Mouse (Mus musculus): ENCODE measurements around the gene Gm1043.

The Gm1043 gene

DNA sequence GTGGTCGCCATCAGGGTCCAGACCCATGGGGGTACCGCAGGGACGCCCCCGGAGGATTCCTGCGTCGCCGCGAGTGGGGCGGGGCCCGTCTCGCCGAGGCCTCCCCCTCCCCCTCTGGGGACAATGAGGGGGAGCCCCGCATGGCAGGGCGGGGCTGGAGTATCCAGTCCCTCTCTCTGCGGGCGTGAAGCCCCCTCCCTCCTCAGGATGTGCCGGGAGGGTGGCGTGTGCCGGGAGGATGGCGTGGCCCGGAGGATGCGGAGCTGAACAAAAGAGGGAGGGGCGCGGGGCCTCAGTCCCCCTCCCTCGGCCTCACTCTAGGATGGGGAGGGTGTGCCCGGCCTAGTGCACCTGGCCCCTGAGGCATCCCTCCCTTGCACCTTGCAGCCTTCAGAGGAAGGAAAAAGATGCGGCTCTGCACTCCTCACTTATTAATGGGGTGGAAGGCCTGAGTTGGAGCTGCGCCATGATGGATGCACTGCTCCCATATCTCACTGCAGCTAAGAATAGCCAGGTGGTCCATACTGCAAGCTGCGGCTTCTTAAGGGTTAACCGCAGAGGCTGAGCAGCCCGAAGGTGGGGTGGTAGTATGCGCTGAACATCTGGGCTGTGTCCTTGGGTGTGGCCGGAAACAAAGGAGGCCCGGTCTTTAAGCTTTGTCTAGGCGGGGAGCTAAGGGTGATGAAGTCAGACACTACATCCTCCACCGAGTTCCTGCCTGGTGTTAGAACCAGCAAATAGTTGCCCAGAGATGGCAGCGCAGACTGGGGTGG lies 161.2 kb downstream of the Gm1043 start:
- no peak for DNase-seq

DNA sequence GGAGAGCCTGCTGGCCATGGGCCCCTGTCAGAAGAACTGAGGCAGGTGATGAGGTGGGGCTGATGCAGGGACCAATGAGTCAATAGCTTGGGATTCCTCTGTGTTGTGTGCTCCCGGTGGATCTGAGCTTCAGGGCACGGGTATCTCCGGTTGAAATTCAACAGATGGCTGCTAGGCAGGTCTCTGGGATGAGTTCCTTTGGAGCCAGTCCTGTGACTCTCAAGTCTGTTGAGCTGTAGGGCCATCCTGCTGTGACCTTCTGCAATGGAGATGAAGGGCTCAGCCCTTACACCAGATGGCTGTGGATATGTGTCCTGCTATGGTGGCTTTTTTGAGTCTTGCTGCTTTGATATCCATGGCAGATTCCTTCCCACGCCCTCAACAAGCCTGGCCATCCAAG lies 162.3 kb downstream of the Gm1043 start:
- no peak for DNase-seq

DNA sequence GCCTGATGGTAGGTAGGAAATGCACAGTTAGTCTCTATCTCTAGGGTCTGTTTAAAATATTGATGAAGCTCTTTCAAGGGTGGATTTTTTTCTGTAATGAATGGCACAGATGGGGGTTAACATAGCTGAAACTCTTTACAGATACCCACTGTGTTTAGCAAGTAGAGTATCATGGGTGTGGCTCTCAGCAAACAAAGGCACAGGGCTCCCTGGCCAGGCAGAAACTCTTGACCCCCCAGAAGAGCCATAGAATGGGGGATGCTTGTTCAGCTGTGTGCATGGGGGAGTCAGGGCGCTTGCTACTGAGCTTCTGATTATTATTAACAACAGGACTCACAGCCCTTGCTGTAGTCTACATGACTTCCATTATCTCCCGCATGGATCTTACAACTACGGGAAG lies 163.7 kb downstream of the Gm1043 start:
- no peak for DNase-seq

DNA sequence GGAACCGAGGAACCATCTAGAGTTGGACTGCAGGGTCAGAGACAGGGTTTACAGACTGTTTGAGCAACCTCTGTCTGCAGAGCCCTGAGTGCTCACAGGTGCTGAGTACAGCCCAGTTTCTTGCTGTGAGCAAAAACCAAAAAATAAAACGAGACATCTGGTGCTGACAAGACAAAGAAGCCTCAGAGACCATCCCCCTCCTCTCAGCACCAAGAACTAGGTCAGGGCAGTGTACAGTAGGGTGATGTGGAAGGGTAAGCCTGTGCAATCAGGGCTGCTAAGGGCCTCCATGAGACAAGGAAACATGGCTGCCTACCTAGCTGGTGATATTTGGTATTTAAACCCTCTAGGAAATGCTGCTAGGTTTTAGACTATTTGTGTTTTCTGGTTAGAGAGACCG lies 166.4 kb downstream of the Gm1043 start:
- no peak for DNase-seq

DNA sequence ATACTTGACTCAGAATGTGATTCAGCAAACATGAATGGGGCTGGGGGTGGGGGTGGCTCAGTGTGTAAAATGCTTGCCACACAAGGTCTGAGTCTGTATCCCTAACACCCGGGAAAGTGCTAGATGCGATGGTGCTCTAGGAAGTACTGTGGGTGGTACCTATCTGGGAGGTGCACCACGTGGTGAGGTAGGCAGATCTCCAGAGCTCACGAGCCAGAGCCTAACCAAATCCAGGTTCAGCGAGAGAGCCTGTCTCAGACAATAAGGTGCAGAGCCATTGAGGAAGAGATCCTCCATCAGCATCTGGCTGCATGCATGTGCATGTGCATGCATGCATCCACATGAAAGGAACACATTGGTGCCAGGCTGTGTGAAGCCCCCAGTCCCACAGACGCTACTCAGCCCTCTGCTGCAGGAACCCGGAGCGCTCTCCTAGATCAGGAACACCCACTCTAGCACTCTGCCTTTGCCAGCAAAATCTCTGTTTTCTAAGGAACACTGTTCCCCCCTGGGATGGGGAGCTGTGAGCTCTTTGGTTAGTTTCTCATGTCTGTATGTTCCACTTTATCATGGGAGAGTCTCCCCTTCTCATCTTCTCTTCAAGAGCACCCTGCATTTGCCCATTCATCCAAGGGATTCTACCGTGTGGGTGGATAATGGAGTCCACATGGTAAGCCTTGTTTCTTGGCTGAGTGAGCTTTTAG lies 167.1 kb downstream of the Gm1043 start:
- no peak for DNase-seq

DNA sequence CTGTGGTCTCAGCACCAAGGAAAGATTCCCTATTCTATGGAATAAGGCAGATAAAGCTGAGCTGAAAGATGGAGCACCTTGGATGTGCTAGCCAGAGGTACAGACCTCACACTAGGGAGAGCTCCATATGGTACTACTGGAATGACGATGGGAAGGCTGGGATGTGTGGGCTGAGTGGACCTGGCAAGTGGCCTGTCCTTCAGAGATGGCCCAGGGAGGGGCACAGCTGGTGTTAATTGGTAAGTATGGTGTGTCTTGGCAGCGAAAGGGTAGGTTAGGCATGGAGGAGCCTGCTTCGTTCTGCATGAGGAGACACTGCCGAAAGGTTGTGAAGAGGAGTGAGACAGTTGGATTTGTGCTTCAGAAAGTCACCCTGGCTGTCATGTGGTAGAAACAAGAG lies 169.4 kb downstream of the Gm1043 start:
- no peak for DNase-seq

DNA sequence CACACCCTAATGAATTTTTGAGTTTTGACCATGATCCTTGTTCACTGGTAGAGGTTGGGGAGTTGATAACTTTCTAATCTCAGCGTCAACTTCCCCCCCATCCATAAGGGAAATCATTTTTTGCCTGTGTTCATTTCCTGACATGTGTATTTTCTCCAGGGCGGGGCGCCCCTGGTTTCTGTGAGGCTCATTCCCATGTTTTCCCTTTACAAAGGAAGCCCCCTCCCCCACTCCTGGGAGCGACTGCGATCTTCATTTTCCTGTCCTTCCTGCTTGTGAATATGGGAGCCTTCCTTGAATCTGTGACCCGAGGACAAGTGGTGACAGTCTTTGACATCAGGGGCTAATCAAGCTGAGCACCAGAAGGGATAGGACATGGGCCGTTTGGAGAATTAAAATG lies 171.7 kb downstream of the Gm1043 start:
- no peak for DNase-seq

DNA sequence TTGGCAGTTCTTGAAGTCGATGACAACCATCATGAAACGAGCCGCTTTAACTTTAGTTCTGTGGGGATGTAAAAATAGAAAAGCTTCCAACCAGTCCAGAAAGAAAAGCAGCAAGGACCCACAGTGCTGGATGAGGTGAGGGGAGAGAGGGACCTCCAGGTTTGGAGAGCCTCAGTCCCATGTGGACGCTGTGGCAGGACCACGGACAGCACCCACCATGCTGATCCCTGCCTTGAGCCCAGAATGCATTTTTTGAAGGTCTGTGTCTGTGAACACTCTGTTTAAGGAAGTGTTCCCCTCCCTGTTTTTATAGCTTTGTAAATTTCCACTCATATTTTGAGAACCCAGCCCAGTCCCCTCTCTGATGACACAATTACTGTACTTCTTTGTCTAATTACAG lies 172.1 kb downstream of the Gm1043 start:
- peak; percentile 9 for DNase-seq

DNA sequence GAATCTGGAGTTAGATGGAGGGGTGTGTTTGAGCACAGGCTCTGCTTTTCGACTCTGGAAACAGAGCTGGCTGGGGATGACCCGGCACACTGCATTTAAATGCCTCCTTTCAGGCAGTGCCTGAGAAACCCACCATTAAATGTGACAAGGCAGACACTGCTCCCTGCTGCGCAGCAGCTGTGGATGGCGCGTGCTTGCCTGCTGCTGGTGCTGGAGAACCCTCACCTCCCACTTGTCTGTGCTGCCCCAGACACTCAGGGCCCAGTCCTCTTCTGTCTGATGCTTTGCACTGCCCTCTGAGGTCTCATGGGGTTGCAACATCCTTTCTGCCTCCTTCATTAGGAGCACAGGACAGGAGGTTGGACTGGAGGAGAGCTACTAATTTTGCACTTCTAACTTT lies 176.6 kb downstream of the Gm1043 start:
- no peak for DNase-seq

DNA sequence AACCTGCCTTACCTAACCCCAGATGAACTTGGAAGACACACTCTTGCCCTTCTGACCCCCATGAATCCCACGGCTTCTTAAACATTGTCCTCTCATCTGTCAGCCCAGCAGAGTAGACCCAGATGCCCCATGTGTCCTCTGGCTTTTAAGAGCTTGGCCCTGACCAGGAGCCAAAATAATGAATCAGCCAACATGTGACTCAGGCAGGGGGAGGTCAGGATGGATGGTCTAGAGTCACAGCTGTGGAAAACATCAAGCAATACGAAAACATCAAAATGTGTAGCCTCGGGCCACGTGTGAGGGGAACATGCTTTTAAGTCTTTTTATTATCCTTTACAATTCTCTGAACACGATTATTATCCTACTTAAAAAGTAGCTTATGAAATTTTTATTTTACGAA lies 178.6 kb downstream of the Gm1043 start:
- no peak for DNase-seq

All from lung, postnatal 36 days (tissue).